Mouse (Mus musculus): ENCODE measurements around the gene Nnmt. TPM values are rescaled to one million over a fixed set of nuclear protein-coding genes. Genes with fewer than 3 reads are reported as not detected.

Nnmt gene
- not detected for polyA plus RNA-seq (2017; shearing (Covaris generic))

- ATAC-seq, result no peak
Observed at GRCm38 (mm10) chr9:48604939-48605598, at the start of gene Nnmt. TSS of gene Nnmt (minus strand) at chr9:48605153.

- no peak for ATAC-seq
Observed at GRCm38 (mm10) chr9:48654730-48655129, 49.8 kb upstream of the Nnmt start.

DNA sequence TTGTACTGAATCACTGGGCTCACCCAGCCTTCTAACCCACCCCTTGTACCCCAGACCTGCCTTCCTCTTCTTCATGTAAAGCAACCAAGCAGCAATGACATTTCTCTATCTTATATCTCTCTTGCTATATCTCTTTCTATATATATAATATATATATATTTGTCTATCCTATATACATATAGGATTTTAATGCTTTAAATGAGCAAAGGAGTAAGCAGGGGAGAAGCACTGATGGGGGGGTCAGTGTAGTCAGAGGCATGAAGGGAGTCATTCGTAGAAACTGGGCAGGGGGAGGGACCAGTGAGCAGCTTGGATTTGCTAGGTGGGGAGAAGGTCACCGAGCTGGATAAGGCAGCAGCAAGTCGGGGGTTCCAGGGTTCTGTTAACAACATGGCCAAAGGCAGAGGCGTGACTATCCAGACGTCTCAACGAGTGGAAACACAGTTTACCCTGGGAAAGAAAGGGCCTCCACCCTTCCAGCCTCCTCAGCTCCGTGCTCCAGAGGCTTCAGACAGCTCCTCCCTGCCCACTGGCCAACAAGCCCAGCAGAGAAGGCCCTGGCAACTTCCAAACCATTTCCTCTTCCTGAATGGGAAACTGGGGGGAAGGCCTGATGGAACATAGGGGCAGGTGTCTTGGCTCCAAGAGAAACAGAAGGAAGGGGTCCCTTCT is 48.6 kb upstream of the Nnmt start:
- no peak for ATAC-seq

DNA sequence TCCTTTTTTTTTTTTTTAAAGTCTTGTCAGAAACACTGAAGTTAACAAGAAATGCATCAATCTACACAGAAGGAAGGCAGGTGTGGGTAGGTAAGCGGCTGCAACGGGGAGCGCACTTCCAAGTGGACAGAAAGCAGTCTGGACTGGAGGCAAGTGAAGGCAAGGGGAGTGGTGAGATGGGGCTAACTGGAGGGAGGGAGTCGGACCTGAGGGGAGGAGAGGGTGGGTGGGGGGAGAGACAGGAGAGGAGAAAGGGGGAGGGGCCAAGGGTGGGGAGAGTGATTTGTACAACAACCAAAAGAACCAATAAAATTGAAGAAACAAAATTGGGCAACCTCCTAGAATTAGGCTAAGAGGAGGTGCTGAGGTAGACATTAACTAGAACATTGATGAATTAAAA is 47.1 kb upstream of the Nnmt start:
- ATAC-seq, result no peak

- ATAC-seq, result no peak
Observed at GRCm38 (mm10) chr9:48650846-48651245, 45.9 kb upstream of the Nnmt start.

DNA sequence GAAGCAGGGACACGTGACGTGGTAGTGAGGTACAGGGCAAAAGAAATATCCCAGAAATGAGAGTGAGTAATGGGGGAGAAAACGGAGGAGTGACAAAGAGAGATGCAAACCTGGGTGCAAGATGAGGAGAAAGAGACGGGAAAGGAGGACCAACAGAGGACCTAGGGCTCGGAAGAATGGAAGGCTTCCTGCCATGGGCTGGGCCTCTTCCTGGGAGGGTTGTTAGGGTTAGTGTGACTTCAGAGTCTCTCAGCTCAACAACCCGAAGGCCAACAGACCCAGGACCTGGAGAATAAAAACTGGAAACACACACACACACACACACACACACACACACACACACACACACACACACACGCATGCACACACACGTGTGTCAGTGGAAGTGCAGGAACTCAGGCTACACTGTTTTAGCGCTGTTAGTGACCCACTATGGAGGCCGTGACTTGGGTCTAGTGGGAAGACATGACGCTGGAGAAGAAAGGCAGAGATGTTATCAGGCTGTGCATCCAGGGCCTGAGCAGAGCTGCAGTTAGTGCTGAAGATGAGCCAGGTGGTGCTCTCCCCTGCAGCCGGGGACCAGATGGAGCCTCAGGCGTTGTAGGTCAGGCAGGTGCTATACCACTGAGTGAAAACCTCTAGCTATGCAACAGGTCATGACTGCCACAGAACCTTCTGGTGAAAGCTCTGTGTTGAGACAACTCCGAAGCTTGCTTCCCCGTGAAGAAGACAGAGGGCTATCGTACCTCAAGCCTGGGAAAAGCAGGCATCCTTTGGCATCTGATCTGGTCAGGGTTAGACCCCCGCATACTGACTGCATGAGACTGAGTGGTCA is 45.1 kb upstream of the Nnmt start:
- no peak for ATAC-seq

DNA sequence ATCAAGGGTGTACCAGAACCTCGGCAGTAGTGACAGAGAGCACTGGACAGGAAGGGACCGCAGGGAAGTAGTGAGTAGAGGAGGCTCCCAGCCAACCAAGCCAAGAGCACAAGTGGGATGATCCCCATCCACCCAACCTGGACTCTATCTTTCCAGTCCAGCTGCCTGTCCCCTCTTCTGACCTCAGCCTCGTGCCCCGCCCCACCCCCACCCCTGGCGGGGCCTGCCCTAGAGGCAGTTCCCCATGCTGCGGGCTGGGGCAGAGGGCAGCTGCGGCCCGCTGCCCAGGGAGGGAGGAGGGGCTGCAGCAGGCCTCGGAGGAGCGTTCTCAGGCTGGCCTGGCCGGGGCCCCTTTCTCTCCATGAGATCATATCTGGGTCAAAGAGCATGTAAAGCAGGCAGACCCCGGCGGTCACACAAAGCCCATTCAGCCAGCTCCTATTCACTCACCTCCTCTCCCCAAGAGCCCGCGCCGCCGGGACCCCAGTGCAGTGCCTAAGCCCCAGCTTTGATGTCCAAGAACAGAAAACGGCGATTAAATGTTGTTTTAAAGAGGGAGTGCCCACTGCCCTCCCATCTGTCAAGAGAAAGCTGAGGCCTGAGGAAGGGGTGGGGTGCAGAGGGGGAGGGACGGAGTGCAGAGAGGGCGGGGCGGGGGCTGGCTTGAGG is 44.3 kb upstream of the Nnmt start:
- ATAC-seq, result no peak

- ATAC-seq, result no peak
Observed at GRCm38 (mm10) chr9:48648285-48649097, 43.5 kb upstream of the Nnmt start.

GRCm38 (mm10) chr9:48647648-48648284 is 42.8 kb upstream of the Nnmt start:
- ATAC-seq, result no peak

DNA sequence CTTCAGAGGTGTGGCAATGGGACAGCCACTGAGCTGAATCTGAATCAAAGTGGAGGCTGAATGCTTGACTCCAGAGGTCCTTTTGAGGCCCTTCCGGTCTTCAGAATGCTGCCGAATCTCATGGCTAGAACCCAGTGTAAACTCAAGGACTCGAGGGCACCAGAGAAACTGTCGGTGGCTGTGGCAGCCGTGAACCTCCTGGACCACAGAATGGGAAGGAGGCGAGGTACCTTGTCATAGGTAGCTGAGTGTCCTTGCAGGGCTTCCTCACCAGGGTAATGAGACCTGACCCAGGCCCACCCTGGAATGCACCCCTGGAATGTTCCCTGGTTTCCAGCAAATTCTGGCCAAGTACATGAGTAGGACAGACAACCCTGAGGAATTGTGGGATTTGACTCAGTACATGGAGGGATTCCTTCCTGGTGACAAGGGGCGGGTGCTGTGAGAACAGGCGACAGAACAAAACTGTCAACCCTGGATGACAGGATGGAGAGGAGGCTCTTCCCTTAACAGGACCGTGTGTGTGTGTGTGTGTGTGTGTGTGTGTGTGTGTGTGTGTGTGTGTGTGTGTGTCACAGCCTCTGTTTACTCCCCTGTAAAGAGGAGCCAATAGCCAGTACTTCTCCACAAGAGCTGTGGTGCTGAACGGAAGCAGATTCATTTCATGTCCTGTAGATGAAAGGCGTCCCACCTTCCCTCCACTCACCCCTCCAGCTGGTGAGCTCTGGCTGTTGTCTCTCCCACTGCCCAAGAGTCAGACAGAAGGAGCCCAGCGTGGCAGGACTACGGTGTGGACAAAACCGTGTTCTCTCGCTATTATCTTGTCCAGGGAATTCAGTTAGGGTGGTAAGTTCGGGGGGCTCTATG is 42.1 kb upstream of the Nnmt start:
- no peak for ATAC-seq

- ATAC-seq, result peak; percentile 34
Observed at GRCm38 (mm10) chr9:48646251-48646650, 41.3 kb upstream of the Nnmt start.

GRCm38 (mm10) chr9:48645648-48646126 is 40.7 kb upstream of the Nnmt start:
- no peak for ATAC-seq

DNA sequence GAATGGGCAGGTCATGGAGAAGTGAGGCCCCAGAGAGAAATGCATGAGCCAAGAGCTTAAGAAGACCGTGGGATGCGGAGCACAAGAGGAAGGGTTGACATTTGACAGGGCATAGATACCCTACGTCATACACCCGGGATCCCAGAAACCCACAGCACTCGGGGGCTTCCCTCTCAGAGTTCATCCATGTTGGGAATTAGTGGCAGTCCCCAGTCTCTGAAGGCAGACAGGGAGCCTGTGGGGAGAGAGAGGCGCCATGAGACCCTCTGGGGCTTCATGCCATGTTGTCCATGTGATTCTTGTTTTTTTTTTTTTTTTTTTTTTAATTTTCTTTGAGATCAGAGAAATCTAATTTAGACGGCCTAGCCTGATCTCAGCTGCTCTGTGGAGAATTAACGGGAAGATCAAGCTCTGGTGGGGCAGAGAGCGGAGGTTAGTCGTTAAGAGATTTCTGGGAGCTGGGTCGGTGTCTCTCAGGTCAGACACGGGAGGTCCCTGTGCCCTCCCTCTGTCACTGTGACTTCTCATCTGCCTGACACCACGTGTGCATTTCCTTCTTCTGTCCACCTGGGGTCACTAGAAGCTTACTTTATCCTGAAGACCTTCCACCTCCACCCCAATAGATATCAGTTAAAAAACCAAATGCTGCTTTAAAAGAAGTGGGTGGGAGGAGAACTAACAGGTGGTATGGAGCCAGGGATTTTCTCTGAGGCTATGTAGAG is 40.1 kb upstream of the Nnmt start:
- ATAC-seq, result no peak

GRCm38 (mm10) chr9:48644376-48644775 is 39.4 kb upstream of the Nnmt start:
- no peak for ATAC-seq

GRCm38 (mm10) chr9:48641636-48642035 is 36.7 kb upstream of the Nnmt start:
- ATAC-seq, result no peak

GRCm38 (mm10) chr9:48640881-48641280 is 35.9 kb upstream of the Nnmt start:
- no peak for ATAC-seq

DNA sequence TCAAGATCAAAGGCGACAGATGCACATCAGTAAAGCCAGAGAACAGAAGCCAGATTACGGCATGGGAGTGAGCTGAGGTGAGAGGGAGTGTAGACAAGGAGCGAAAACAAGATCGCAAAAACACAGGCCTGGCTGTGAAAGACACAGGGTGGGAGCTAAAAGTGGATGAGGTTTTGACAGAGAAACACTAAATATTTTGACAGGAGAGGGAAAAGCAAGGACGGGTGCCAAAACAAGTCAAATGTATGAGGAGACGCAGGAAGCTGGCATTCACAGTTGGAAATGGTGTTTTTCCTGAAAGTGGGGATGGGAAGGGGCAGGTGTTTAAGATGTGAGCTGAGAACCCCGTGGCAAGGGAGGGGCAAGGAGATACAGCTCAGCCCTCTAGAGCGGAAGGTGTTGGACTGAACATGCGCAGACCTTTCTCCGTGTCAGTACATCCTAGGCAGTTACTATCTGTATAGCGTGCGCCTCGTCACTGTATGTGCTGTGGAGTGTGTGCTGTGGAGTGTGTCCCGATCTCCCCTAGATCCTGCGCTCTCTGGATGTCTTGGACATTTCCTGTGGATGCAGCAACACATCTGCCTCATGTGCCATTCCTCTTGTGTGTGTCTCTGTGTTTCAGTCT is 33.3 kb upstream of the Nnmt start:
- ATAC-seq, result no peak

GRCm38 (mm10) chr9:48637161-48637560 is 32.2 kb upstream of the Nnmt start:
- ATAC-seq, result no peak
